Mouse (Mus musculus): ENCODE results near the gene Gm20388. TPM values are rescaled to one million over a fixed set of nuclear protein-coding genes. Genes with fewer than 3 reads are reported as not detected.
A peak's percentile ranks its signal among the peaks of the same experiment; 100 is the strongest.

Gm20388 gene
- polyA plus RNA-seq, 1 experiment = 18.7 TPM

DNA sequence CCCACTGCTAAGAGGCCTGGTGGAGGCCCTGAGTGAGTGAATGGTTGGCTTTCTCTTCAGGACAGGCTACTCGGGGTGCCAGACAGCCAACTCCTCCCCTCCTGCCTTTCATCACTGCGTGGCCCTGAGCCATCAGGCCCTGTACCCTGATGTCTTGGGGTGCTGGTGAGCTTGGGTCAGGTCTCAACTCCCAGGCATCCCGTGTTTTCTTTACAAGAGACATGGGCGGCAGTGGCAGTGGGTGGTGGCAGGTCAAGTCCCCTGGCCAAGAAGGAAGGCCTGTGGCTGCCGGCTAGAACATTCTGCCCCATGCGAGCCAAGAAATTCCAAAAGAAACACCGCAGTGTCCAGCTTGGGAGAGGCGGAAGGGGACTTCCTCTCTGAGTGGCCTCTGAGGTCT, 275.8 kb downstream of the Gm20388 start:
- DNase-seq = no peak
- 75% methylated on average over 8 of the region's 8 CpGs for WGBS
- Histone ChIP-seq H3K27me3 (ENCODE audit: control insufficient read depth, insufficient read depth, low read length) (no peaks in the 10 kb centered on the region), H3K27ac (ENCODE audit: insufficient read depth, low read length) (no peak overlapping the region), H3K4me3 (replicated peaks; ENCODE audit: insufficient read depth, low read depth, low read length) (no peak overlapping the region), H3K4me1 (ENCODE audit: control insufficient read depth, insufficient read depth, low read length) (peaks cover 19% of the 10 kb centered on the region; the same call in 1 of the 2 replicates)
- TF ChIP-seq CTCF (IDR thresholded peaks at IDR 0.05; ENCODE audit: borderline replicate concordance, insufficient read depth, low read depth, low read length) (no peak), POLR2A (IDR thresholded peaks at IDR 0.05; ENCODE audit: borderline replicate concordance, insufficient read depth, low read length) (no peak)

DNA sequence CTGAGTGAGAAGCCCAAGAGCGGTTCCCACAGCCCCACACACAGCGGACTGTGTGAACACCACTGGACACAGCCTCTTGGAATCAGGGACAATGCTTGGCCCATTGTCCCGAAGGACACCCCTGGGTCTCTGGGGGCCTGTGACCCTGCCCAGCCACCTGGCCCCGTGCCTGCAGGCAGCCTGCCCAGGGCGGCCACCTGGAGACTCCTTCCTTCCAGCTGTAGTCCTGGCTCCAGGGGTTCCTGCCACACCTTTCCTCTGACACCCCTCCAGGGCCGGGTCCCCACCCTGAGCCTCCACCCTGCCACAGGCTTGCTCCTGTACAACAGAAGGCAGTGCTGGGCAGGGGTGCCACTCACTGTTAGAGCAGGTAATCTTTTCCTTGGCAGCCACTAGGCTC, 277.9 kb downstream of the Gm20388 start:
- no peak overlapping the region for H3K4me3 ChIP-seq (replicated peaks; ENCODE audit: insufficient read depth, low read depth, low read length)
- DNase-seq = no peak
- peaks cover 23% of the 10 kb centered on the region; the same call in 1 of the 2 replicates for H3K4me1 ChIP-seq (ENCODE audit: control insufficient read depth, insufficient read depth, low read length)
- no peak overlapping the region for H3K27ac ChIP-seq (ENCODE audit: insufficient read depth, low read length)
- H3K27me3 ChIP-seq (ENCODE audit: control insufficient read depth, insufficient read depth, low read length) = no peaks in the 10 kb centered on the region
- TF ChIP-seq CTCF (IDR thresholded peaks at IDR 0.05; ENCODE audit: borderline replicate concordance, insufficient read depth, low read depth, low read length) (no peak), POLR2A (IDR thresholded peaks at IDR 0.05; ENCODE audit: borderline replicate concordance, insufficient read depth, low read length) (no peak)
- 74% methylated on average over 6 of the region's 6 CpGs for WGBS

GRCm38 (mm10) chr8:120189440-120189839, 278.8 kb downstream of the Gm20388 start:
- DNase-seq = no peak
- no peak overlapping the region for H3K27ac ChIP-seq (ENCODE audit: insufficient read depth, low read length)
- no peak overlapping the region for H3K4me3 ChIP-seq (replicated peaks; ENCODE audit: insufficient read depth, low read depth, low read length)
- peaks cover 23% of the 10 kb centered on the region; the same call in 1 of the 2 replicates for H3K4me1 ChIP-seq (ENCODE audit: control insufficient read depth, insufficient read depth, low read length)
- 81% methylated on average over 6 of the region's 6 CpGs for WGBS
- H3K27me3 ChIP-seq (ENCODE audit: control insufficient read depth, insufficient read depth, low read length) = no peaks in the 10 kb centered on the region
- no peak for TF ChIP-seq POLR2A (IDR thresholded peaks at IDR 0.05; ENCODE audit: borderline replicate concordance, insufficient read depth, low read length)
- no peak for TF ChIP-seq CTCF (IDR thresholded peaks at IDR 0.05; ENCODE audit: borderline replicate concordance, insufficient read depth, low read depth, low read length)

DNA sequence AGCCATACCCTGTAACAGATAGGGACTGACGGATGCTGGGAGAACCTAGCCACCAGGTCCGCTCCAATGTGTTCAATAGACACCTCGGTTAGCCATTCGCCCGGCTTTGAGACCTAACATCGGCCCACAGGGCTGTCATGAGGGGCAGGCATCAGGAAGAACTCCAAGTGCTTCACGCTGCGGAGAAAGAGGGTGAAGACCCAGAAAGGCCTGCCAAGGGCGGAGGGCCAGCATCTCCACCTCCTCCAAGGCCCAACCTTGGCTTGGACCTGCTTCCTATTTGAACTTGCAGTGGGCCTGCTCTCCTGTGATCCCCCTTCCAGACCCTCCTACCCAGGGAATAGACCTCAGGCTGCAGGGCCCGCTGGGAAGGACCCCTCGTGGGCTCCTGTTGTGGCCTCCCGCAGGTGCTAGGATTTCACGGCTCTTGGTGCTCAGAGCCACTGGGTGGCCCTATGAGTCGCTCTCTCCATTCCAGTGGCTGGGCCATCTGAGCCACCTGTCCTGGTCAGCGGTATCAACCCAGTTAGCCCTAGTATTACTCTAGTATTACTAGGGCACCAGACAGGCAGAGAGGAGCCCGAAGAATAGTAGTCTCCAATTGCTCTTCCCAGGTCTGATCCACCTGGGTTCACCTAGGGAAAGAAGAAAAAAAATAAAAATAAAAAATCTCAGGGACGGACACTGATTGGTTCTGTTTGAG, 279.6 kb downstream of the Gm20388 start:
- Histone ChIP-seq H3K4me1 (ENCODE audit: control insufficient read depth, insufficient read depth, low read length) (peaks cover 22% of the 10 kb centered on the region; the same call in 1 of the 2 replicates), H3K27ac (ENCODE audit: insufficient read depth, low read length) (peak overlapping the region; percentile 78), H3K27me3 (ENCODE audit: control insufficient read depth, insufficient read depth, low read length) (no peaks in the 10 kb centered on the region), H3K4me3 (replicated peaks; ENCODE audit: insufficient read depth, low read depth, low read length) (peak overlapping the region; percentile 33)
- WGBS = 46% methylated on average over 17 of the region's 17 CpGs
- DNase-seq = peak; percentile 35 to 48
- peak; percentile 61; the same call in 1 of the 2 replicates for TF ChIP-seq POLR2A (IDR thresholded peaks at IDR 0.05; ENCODE audit: borderline replicate concordance, insufficient read depth, low read length)
- no peak for TF ChIP-seq CTCF (IDR thresholded peaks at IDR 0.05; ENCODE audit: borderline replicate concordance, insufficient read depth, low read depth, low read length)

DNA sequence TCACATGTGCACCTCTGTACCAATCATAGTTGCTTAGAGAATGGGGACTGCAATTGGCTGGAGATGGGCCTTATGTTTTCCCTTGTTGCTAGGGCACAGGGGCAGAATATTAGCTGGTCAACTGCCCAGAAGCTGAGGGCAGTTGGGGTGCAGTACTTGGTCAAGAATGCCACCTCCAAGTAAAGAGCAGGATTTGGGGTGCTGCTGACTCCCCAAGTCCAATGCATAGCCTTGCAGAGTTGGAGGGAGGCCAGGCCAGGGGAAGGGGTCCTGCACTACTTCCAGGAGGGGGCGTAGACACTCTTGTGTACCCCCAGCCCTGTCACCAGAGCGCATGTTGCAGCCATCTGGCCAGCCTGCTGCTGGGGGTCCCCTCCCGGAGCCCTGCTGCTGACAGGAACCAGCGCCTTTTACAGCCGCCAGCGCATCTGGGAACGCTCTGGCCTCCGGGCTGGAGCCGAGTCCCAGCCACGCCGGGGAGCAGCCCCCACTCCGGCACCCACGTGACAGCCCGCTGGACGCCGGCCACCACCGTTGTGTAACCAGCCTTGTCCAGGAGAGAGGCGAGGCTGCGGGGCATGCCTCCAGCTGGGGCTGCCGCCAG, 280.3 kb downstream of the Gm20388 start:
- H3K4me3 ChIP-seq (replicated peaks; ENCODE audit: insufficient read depth, low read depth, low read length) = peak overlapping the region; percentile 53

DNA sequence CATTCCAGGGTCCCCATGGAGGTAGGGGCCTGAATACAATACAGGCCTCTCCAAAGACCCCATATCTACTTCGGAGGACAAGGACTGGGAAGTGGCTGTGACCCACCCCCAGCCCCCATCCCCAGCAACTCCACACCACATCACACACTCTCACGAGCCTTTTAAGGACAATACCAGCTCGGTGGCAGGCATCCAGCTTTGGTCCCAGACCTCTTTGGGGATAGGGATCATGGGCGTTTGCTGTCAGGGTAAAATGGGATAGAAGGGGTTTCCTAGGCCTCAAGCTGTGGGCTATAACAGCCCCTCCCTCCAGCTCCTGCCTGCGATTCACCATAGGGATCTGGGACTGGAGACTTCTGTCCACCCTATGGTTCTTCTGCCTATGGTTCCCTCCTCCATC, 281.0 kb downstream of the Gm20388 start:
- H3K4me3 ChIP-seq (replicated peaks; ENCODE audit: insufficient read depth, low read depth, low read length) = no peak overlapping the region
- DNase-seq = no peak
- WGBS = 57% methylated on average over 5 of the region's 5 CpGs
- no peak for TF ChIP-seq POLR2A (IDR thresholded peaks at IDR 0.05; ENCODE audit: borderline replicate concordance, insufficient read depth, low read length)
- no peak for TF ChIP-seq CTCF (IDR thresholded peaks at IDR 0.05; ENCODE audit: borderline replicate concordance, insufficient read depth, low read depth, low read length)
- no peaks in the 10 kb centered on the region for H3K27me3 ChIP-seq (ENCODE audit: control insufficient read depth, insufficient read depth, low read length)
- H3K4me1 ChIP-seq (ENCODE audit: control insufficient read depth, insufficient read depth, low read length) = peaks cover 16% of the 10 kb centered on the region; the same call in 1 of the 2 replicates
- H3K27ac ChIP-seq (ENCODE audit: insufficient read depth, low read length) = no peak overlapping the region

More for the DNA sequence above, 280.3 kb downstream of the Gm20388 start:
- H3K27ac ChIP-seq (ENCODE audit: insufficient read depth, low read length) = peak overlapping the region; percentile 93
- DNase-seq = peak; percentile 84 to 90
- peak; percentile 32; the same call in 1 of the 2 replicates for TF ChIP-seq POLR2A (IDR thresholded peaks at IDR 0.05; ENCODE audit: borderline replicate concordance, insufficient read depth, low read length)
- TF ChIP-seq CTCF (IDR thresholded peaks at IDR 0.05; ENCODE audit: borderline replicate concordance, insufficient read depth, low read depth, low read length) = no peak
- H3K4me1 ChIP-seq (ENCODE audit: control insufficient read depth, insufficient read depth, low read length) = peaks cover 16% of the 10 kb centered on the region; the same call in 1 of the 2 replicates
- H3K27me3 ChIP-seq (ENCODE audit: control insufficient read depth, insufficient read depth, low read length) = no peaks in the 10 kb centered on the region
- 1% methylated on average over 20 of the region's 20 CpGs for WGBS

GRCm38 (mm10) chr8:120192118-120192517, 281.5 kb downstream of the Gm20388 start:
- Histone ChIP-seq H3K4me1 (ENCODE audit: control insufficient read depth, insufficient read depth, low read length) (peaks cover 16% of the 10 kb centered on the region; the same call in 1 of the 2 replicates), H3K27me3 (ENCODE audit: control insufficient read depth, insufficient read depth, low read length) (no peaks in the 10 kb centered on the region), H3K27ac (ENCODE audit: insufficient read depth, low read length) (no peak overlapping the region), H3K4me3 (replicated peaks; ENCODE audit: insufficient read depth, low read depth, low read length) (no peak overlapping the region)
- WGBS = 98% methylated on average over 5 of the region's 5 CpGs
- no peak for DNase-seq
- no peak for TF ChIP-seq CTCF (IDR thresholded peaks at IDR 0.05; ENCODE audit: borderline replicate concordance, insufficient read depth, low read depth, low read length)
- TF ChIP-seq POLR2A (IDR thresholded peaks at IDR 0.05; ENCODE audit: borderline replicate concordance, insufficient read depth, low read length) = no peak
